Mouse (Mus musculus) kidney, embryonic 14.5 days (tissue): ENCODE data around the gene Apbb1. TPM values are rescaled to one million over a fixed set of nuclear protein-coding genes. Genes with fewer than 3 reads are reported as not detected.
A peak's percentile ranks its signal among the peaks of the same experiment; 100 is the strongest.

Source experiments
- ATAC-seq: fragments of 200-750 bp; cut with Nextera tagmentation; 2 replicates; pipeline ENCODE4 v1.8.0; 2017; ENCODE audit warnings: moderate number of reproducible peaks, mild to moderate bottlenecking, moderate TSS enrichment, moderate library complexity; ENCODE audit not compliant: low FRiP score, low TSS enrichment
- H3K27ac ChIP-seq: fragments of 300-500 bp; sonication (generic); 2 replicates; pipeline ENCODE4 v1.5.1; 2014; ENCODE audit warnings: low read depth, mild to moderate bottlenecking, low read length, moderate library complexity, mixed read lengths
- H3K27me3 ChIP-seq: fragments of 300-500 bp; sonication (generic); 2 replicates; pipeline ENCODE4 v1.6.1; 2014; ENCODE audit warnings: mild to moderate bottlenecking, low read length; ENCODE audit not compliant: control insufficient read depth, insufficient read depth
- H3K36me3 ChIP-seq: fragments of 300-500 bp; sonication (generic); 2 replicates; pipeline ENCODE4 v1.6.1; 2014; ENCODE audit warnings: low read length, mixed read lengths; ENCODE audit not compliant: control insufficient read depth, insufficient read depth
- H3K4me1 ChIP-seq: fragments of 300-500 bp; sonication (generic); 2 replicates; pipeline ENCODE4 v1.6.1; 2014; ENCODE audit warnings: low read length, mixed read lengths; ENCODE audit not compliant: control insufficient read depth, insufficient read depth
- H3K4me2 ChIP-seq: fragments of 300-500 bp; sonication (generic); replicated peaks from 2 replicates; pipeline ENCODE4 v1.6.1; 2014; ENCODE audit warnings: low read depth, mild to moderate bottlenecking, low read length
- H3K4me3 ChIP-seq: fragments of 300-500 bp; sonication (generic); 2 replicates; pipeline ENCODE4 v1.5.1; 2014; ENCODE audit warnings: mild to moderate bottlenecking, low read length
- H3K9ac ChIP-seq: fragments of 300-500 bp; sonication (generic); 2 replicates; pipeline ENCODE4 v1.6.1; 2014; ENCODE audit warnings: low read depth, mild to moderate bottlenecking, low read length, moderate library complexity
- H3K9me3 ChIP-seq: fragments of 300-500 bp; sonication (generic); 2 replicates; pipeline ENCODE4 v1.6.1; 2016; ENCODE audit warnings: low read length; ENCODE audit not compliant: control insufficient read depth
- WGBS: fragments of 180-500 bp; shearing (Covaris S2); extraction: QIAGEN DNeasy Blood & Tissue Kit; methylation state at CpG from one replicate; pipeline ENCODE4 v1.1.7; 2014; 5-methylcytosine and 5-hydroxymethylcytosine counted together
- polyA plus RNA-seq: library from polyadenylated mRNA; unstranded; fragments of >200 nt; fragmentation: Nextera tagmentation; extraction: Ambion mirVana; gene quantifications from 2 replicates; pipeline ENCODE4 v1.2.1, GENCODE M21; 2014

Gene Apbb1
- polyA plus RNA-seq, 1 experiment from 2014 or later, result 40.1 TPM

DNA sequence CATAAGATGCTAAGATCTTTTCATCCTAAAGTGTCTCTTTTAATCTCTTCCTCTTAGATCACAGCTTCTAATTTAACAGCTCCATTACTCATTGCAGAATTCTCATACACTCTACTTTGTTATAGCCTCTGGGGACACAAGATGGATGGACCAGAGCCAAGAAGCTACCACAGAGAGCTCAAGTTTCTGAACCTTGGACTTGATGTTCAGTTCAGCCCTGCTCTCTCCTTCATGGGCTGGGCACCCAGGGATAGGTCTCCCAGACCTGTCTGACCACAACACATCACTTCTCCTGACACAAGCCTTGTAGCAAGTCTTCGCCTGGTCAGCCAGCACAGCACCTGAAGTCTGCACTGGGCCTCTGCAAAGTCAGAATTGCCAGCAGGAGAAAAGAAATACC lies 32.9 kb upstream of the Apbb1 start:
- H3K4me1 ChIP-seq, result no peaks in the 10 kb centered on the region
- no peaks in the 10 kb centered on the region for H3K9me3 ChIP-seq
- H3K27me3 ChIP-seq, result no peaks in the 10 kb centered on the region
- H3K27ac ChIP-seq, result no peak overlapping the region
- H3K9ac ChIP-seq, result no peak overlapping the region
- H3K4me2 ChIP-seq, result no peak overlapping the region
- H3K4me3 ChIP-seq, result no peak overlapping the region
- 96% methylated on average over 1 of the region's 1 CpGs for WGBS
- no peak for ATAC-seq
- H3K36me3 ChIP-seq, result peaks cover 84% of the 10 kb centered on the region

DNA sequence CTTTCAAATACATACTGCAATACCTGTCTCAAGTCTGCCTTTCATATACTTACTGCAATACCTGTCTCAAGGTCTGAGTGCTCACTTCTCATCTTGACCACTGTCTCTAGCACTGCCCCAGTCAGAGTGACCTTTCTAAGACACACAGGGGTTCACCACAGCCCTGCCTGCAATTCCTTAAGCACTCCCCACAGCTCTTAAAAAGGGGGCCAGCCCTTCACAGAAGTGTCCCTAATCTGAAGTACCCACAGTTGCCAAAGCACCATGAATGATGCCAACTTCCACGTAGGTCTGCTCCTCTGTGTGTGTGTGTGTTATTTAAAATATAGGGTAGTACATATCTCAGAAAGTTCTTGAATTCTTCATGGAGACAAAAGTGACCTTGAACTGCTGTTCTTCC lies 30.3 kb upstream of the Apbb1 start:
- peaks cover 63% of the 10 kb centered on the region for H3K36me3 ChIP-seq
- no peak overlapping the region for H3K27ac ChIP-seq
- 96% methylated on average over 1 of the region's 1 CpGs for WGBS
- H3K4me2 ChIP-seq, result no peak overlapping the region
- H3K4me3 ChIP-seq, result no peak overlapping the region
- no peak overlapping the region for H3K9ac ChIP-seq
- ATAC-seq, result no peak
- H3K27me3 ChIP-seq, result no peaks in the 10 kb centered on the region
- no peaks in the 10 kb centered on the region for H3K9me3 ChIP-seq
- no peaks in the 10 kb centered on the region for H3K4me1 ChIP-seq

DNA sequence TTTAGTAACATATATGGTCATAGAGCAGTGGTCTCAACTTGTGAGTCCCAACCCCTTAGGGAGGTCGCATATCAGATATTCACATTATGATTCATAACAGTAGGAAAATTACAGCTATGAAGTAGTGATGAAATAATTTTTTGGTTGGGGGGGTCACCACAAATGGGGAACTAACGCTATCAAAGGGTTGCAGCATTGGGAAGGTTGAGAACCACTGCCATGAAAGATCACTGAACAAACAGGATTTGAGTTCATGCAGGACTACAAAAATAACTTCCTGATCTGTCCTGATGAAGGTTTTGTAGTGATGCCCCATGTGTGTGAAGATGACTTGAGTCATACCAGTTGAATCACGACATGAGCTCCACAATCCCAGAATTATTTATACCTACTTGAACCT lies 27.0 kb upstream of the Apbb1 start:
- 91% methylated on average over 3 of the region's 3 CpGs for WGBS
- Histone ChIP-seq H3K4me2 (no peak overlapping the region), H3K9me3 (no peaks in the 10 kb centered on the region), H3K4me3 (no peak overlapping the region), H3K4me1 (no peaks in the 10 kb centered on the region), H3K27ac (no peak overlapping the region), H3K27me3 (no peaks in the 10 kb centered on the region), H3K9ac (no peak overlapping the region), H3K36me3 (peaks cover 33% of the 10 kb centered on the region)
- ATAC-seq, result no peak

DNA sequence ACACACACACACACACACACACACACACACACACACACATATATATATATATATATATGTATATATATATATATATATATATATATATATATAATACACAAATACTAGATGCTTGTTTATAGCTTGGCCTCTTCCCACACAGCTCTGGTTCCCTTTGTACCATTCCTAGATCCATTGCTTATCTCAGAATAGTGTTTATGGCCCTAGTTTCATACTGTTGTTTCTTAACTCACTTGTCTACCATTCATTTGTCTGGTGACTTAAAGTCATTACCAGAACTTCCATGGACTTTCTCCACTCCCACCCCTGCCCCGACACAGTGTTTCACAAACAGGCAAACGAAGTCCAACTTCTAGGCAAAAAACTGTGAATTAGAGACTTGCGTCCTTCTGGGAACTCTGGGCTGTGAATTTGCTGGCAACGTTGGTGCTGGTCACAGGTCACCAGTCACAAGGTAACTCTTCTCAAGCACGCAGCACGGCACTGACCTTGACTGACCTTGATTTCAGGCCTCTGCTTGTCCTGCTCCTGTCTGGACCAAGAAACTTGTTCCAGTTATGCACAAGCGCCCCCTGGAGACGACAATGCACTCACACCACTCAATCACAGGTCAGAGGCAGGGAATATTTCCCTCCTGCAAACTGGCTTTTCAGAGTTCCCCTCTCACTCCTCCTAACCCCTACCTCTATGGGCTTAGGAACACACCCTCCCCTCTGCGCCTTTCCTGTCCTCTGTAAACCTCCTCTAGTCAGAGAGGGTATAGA lies 21.6 kb upstream of the Apbb1 start:
- Histone ChIP-seq H3K36me3 (no peaks in the 10 kb centered on the region), H3K9me3 (no peaks in the 10 kb centered on the region), H3K27ac (no peak overlapping the region), H3K4me1 (no peaks in the 10 kb centered on the region), H3K4me2 (no peak overlapping the region), H3K27me3 (no peaks in the 10 kb centered on the region), H3K4me3 (no peak overlapping the region), H3K9ac (no peak overlapping the region)
- 30% methylated on average over 9 of the region's 9 CpGs for WGBS
- peak; percentile 87 for ATAC-seq

DNA sequence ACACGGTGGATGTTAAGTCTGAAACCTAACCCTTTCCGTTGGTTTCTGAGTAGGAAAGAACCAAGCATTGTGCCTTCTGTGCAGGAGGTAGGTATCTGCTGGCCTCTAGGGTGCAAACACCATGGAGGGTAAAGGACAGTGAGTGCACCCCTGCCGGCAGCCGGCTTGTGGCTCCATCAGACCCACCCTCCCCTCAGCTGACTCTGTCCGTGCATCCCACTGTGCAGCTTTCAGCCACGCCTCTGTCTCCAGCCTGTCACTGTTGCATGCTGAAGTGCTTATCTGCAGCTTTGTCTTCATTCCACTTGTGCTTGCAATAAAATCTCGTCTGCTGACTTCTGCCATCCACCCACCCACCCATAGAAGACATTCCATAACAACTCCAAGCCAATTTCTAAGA lies 8.6 kb upstream of the Apbb1 start:
- WGBS, result 40% methylated on average over 7 of the region's 7 CpGs
- no peak overlapping the region for H3K27ac ChIP-seq
- no peaks in the 10 kb centered on the region for H3K36me3 ChIP-seq
- H3K9ac ChIP-seq, result no peak overlapping the region
- H3K4me2 ChIP-seq, result no peak overlapping the region
- no peak overlapping the region for H3K4me3 ChIP-seq
- H3K9me3 ChIP-seq, result no peaks in the 10 kb centered on the region
- no peak for ATAC-seq
- H3K4me1 ChIP-seq, result no peaks in the 10 kb centered on the region
- H3K27me3 ChIP-seq, result no peaks in the 10 kb centered on the region

DNA sequence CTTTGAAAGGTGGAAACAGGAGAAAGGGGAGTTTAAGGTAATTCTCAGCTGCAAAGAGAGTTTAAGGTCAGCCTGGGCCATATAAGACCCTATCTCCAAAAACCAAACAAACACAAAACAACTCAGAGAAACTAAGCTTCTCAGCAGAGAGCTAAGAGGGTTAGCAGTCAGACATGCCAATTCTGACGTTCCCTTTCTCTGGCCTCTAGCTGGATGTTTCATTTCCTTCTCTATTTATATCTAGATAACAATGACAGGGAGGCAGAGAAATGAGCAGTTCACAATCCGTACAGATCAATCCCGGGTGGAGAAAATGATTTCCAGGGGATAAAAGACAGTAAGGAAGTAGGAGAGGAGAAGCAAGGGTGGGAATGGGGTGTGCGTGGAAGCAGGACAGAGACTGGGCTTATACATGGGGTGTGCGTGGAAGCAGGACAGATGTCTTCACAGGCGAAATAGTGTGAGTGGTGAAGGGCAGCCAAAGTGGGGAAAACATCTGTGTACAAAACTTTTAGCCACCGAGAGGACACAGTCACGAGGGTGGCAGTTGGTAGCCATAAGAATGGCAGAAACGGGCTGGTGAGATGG lies 7.0 kb upstream of the Apbb1 start:
- Histone ChIP-seq H3K9me3 (no peaks in the 10 kb centered on the region), H3K4me1 (no peaks in the 10 kb centered on the region), H3K27ac (no peak overlapping the region), H3K27me3 (no peaks in the 10 kb centered on the region), H3K9ac (no peak overlapping the region), H3K4me3 (no peak overlapping the region), H3K4me2 (no peak overlapping the region), H3K36me3 (no peaks in the 10 kb centered on the region)
- no peak for ATAC-seq
- WGBS, result 79% methylated on average over 9 of the region's 9 CpGs

DNA sequence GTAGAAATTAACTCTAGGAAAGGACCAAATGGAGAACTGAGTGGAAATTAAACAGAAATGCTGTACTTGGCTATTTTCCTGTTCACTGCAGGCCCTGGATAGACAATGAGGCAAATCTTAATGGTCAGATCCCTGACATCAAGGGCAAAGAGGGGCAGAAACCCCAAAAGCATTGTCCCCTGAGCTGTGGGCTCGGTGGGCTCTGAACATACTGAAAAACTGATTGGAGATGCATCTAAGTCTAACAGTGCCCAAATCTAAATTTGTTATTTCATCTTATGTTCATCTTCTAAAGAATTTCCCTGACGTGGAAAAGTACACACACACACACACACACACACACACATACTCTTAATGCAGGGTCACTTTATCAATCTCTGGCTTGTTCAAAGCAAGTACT lies 506 bp upstream of the Apbb1 start:
- Histone ChIP-seq H3K36me3 (no peaks in the 10 kb centered on the region), H3K4me3 (0 out of 2 replicates have a peak overlapping the region, but pooled peaks have one; percentile 82), H3K4me2 (peak overlapping the region; percentile 80), H3K4me1 (peaks cover 6% of the 10 kb centered on the region; the same call in 1 of the 2 replicates), H3K9me3 (no peaks in the 10 kb centered on the region), H3K27ac (no peak overlapping the region), H3K27me3 (no peaks in the 10 kb centered on the region), H3K9ac (no peak overlapping the region)
- ATAC-seq, result no peak
- 89% methylated on average over 2 of the region's 2 CpGs for WGBS

DNA sequence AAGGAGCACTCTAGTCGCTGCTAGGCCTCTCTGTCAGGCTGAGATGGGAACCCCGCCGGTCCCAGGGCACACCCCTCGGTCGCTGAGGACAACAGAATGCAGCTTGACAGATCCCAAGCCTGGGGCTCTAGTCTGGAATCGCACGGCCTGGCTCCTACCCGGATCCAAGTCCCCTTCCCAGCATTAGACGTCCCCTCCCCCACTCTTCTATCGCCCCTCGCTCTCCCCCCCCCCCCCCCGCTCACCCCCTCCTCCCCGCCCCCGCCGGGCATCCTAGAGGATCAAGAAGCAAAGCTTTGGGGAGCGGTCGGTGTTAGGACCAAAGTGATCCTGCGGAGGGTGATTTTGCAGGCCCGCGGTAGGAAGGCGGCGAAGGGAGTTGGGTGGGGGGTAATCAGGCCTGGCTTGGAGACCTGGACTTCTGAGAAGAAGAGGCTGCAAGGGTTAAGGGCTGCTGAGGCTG lies 795 bp downstream of the Apbb1 start:
- H3K36me3 ChIP-seq, result no peaks in the 10 kb centered on the region
- peak overlapping the region; percentile 72 for H3K9ac ChIP-seq
- H3K27ac ChIP-seq, result no peak overlapping the region
- H3K4me1 ChIP-seq, result peaks cover 6% of the 10 kb centered on the region; the same call in 1 of the 2 replicates
- peak overlapping the region; percentile 80 for H3K4me2 ChIP-seq
- WGBS, result under 1% methylated on average over 17 of the region's 22 CpGs
- peak overlapping the region; percentile 82 for H3K4me3 ChIP-seq
- no peaks in the 10 kb centered on the region for H3K9me3 ChIP-seq
- H3K27me3 ChIP-seq, result no peaks in the 10 kb centered on the region
- ATAC-seq, result peak; percentile 61

DNA sequence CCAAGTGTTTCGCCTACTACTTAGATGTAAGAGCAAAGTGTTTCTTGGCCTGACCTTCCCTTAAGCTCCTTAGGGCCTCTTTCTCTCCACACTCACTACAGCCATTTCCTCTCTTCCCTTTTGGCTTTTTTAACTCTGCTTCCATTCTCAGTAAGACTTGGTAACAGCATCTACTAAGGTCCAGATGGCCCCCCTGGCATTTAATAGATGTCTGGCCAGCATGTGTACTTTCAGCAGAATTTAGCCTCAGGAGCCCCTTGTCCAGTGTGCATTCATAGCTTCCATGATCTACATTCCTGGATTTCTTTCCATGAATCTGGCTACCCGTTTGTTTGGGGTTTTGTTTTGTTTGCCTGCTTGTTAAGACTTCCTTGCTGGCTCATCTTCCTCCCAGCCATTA lies 3.0 kb downstream of the Apbb1 start:
- ATAC-seq, result no peak
- whole genome bisulfite sequencing, result 83% methylated on average over 2 of the region's 2 CpGs
- no peaks in the 10 kb centered on the region for H3K9me3 ChIP-seq

More for the DNA sequence above, 3.0 kb downstream of the Apbb1 start:
- H3K9ac ChIP-seq, result no peak overlapping the region
- no peak overlapping the region for H3K4me3 ChIP-seq
- no peak overlapping the region for H3K4me2 ChIP-seq
- peaks cover 6% of the 10 kb centered on the region for H3K36me3 ChIP-seq
- H3K4me1 ChIP-seq, result peaks cover 6% of the 10 kb centered on the region; the same call in 1 of the 2 replicates
- no peak overlapping the region for H3K27ac ChIP-seq
- no peaks in the 10 kb centered on the region for H3K27me3 ChIP-seq
